Mouse (Mus musculus): ENCODE data around the gene Ldlrad3. TPM values are rescaled to one million over a fixed set of nuclear protein-coding genes. Genes with fewer than 3 reads are reported as not detected.

Gene Ldlrad3
- polyA plus RNA-seq, 2 experiments: 45.1 to 49.7 TPM

DNA sequence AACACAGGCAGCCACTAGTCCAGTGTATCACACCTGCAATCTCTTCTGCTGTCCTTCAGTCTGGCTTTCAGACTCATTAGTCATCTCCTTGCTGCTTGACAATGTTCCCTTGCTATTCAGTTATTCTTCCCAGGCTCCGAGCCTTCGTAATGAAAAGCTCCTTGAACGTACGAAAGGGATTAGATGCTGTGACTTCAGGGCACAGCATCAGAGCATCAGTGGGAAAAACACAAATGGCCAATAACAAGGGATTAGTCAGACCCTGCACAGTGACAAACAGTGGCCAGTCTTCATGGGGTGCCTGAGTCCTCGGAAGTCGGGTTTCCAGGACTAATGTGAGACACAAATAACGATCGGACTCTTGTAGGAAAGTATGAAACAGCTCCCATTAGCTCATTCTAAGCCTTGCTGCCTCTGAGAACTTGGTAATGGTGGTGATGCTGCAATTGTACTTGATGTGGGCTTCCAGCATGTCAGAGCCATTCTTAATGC lies 205.7 kb downstream of the Ldlrad3 start:
- no peak for DNase-seq (ENCODE audit: low spot score)
- Histone ChIP-seq H3K4me2 (replicated peaks; ENCODE audit: low read depth, low read length, severe bottlenecking) (no peak overlapping the region), H3K9ac (ENCODE audit: low read depth, low read length, severe bottlenecking) (no peak overlapping the region), H3K27me3 (ENCODE audit: control insufficient read depth, insufficient read depth, low read length) (no peaks in the 10 kb centered on the region), H3K36me3 (ENCODE audit: control insufficient read depth, insufficient read depth, low read length) (no peaks in the 10 kb centered on the region; the same call in 1 of the 2 replicates), H3K4me1 (ENCODE audit: control insufficient read depth, insufficient read depth, low read length) (peaks cover 36% of the 10 kb centered on the region), H3K9me3 (ENCODE audit: control insufficient read depth, low read length) (no peaks in the 10 kb centered on the region), H3K27ac (replicated peaks; ENCODE audit: low read depth, low read length) (no peak overlapping the region), H3K4me3 (replicated peaks; ENCODE audit: low read length) (no peak overlapping the region)
- ATAC-seq (ENCODE audit: low FRiP score, low read depth): no peak
- no peak for TF ChIP-seq POLR2A (IDR thresholded peaks at IDR 0.05; ENCODE audit: borderline replicate concordance, extremely low read depth, insufficient read depth, insufficient read length)
- 55% methylated on average over 8 of the region's 8 CpGs for WGBS

DNA sequence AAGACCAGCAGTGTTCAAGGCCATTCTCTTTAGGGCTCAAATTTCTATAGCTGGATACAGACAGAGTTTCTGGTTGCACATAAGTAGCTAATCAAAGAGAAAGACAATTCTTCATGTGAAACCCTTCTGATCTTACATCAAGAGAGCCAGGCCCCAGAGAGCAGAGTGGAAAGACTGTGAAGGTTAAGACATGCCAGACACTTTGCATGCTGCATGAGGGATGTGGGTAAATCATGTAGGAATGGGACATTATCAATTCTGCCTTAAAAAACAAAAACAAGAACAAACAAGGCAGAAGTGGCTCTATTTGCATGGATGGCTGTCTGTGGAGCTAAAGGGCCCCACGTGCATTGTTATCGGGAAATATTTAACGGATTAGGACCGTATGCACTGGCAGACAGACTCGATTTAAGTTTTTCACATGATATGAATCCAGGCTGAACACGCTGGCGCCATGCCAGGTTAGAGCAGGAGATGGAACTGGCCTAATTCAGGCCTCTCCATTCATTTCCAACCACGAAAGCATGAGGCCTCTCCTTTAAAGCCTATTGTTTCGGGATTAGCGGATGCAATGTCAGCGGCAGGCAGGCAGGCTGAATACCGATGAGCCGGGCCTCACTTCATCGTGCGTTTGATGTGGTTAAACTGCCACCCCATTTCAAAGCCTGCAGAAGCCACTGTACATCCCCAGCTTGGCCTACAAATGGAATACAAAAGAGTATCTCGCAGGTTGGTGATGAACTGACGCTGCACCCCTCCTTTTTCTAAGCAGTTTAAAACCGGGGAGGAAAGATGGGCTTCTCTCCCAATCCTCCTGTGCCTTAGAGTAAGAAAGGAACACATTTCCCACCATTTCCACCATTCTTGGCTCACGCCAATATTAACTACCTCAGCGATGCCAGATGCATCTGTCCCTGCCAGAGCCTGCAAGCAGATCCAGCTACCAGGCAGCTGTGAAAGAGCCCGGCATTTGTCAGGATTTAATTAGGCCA lies 207.4 kb downstream of the Ldlrad3 start:
- H3K9me3 ChIP-seq (ENCODE audit: control insufficient read depth, low read length): no peaks in the 10 kb centered on the region
- no peak overlapping the region for H3K9ac ChIP-seq (ENCODE audit: low read depth, low read length, severe bottlenecking)
- H3K27me3 ChIP-seq (ENCODE audit: control insufficient read depth, insufficient read depth, low read length): no peaks in the 10 kb centered on the region
- no peak overlapping the region for H3K4me2 ChIP-seq (replicated peaks; ENCODE audit: low read depth, low read length, severe bottlenecking)
- H3K27ac ChIP-seq (replicated peaks; ENCODE audit: low read depth, low read length): peak overlapping the region; percentile 67
- DNase-seq (ENCODE audit: low spot score): peak; percentile 80
- no peak overlapping the region for H3K4me3 ChIP-seq (replicated peaks; ENCODE audit: low read length)
- peaks cover 30% of the 10 kb centered on the region for H3K4me1 ChIP-seq (ENCODE audit: control insufficient read depth, insufficient read depth, low read length)
- no peaks in the 10 kb centered on the region; the same call in 1 of the 2 replicates for H3K36me3 ChIP-seq (ENCODE audit: control insufficient read depth, insufficient read depth, low read length)
- 15% methylated on average over 21 of the region's 21 CpGs for WGBS
- TF ChIP-seq POLR2A (IDR thresholded peaks at IDR 0.05; ENCODE audit: borderline replicate concordance, extremely low read depth, insufficient read depth, insufficient read length): no peak
- ATAC-seq (ENCODE audit: low FRiP score, low read depth): peak; percentile 35

DNA sequence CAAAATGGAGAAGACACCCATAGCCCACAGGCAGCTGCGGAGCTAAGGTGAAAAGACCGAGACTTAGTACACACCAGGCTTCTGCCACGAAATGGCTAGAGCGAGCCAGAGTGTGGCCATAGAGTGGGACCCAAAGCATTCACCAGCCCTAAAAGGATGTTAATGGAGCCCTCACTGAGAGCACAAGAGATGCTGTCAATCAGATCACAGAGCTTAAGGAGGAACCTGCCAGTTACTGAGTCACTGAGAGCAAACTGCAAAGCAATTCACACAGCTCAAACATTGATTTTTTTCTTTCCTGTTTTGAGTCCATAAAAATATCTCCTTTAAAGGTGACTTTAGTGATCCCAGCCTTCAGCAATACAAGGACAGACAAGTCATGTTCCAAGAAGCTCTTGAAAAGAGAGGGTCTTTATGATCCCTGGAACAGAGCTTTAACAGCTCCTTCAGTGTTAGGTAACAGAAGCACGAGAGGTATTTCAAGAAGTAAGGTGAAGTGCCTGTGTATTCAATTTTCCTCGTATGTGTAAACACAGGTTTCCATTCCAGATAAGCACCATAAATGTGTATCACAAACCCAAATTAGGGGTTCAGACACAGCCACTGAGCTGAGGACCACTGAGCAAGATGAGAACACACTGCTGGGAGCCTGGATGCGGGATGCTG lies 209.7 kb downstream of the Ldlrad3 start:
- no peak for TF ChIP-seq POLR2A (IDR thresholded peaks at IDR 0.05; ENCODE audit: borderline replicate concordance, extremely low read depth, insufficient read depth, insufficient read length)
- no peak overlapping the region for H3K4me2 ChIP-seq (replicated peaks; ENCODE audit: low read depth, low read length, severe bottlenecking)
- H3K9me3 ChIP-seq (ENCODE audit: control insufficient read depth, low read length): no peaks in the 10 kb centered on the region
- no peak overlapping the region for H3K27ac ChIP-seq (replicated peaks; ENCODE audit: low read depth, low read length)
- H3K27me3 ChIP-seq (ENCODE audit: control insufficient read depth, insufficient read depth, low read length): no peaks in the 10 kb centered on the region
- no peaks in the 10 kb centered on the region; the same call in 1 of the 2 replicates for H3K36me3 ChIP-seq (ENCODE audit: control insufficient read depth, insufficient read depth, low read length)
- ATAC-seq (ENCODE audit: low FRiP score, low read depth) (no peak), DNase-seq (ENCODE audit: low spot score) (no peak)
- WGBS: 83% methylated on average over 7 of the region's 7 CpGs
- no peak overlapping the region for H3K4me3 ChIP-seq (replicated peaks; ENCODE audit: low read length)
- no peak overlapping the region for H3K9ac ChIP-seq (ENCODE audit: low read depth, low read length, severe bottlenecking)
- H3K4me1 ChIP-seq (ENCODE audit: control insufficient read depth, insufficient read depth, low read length): peaks cover 13% of the 10 kb centered on the region; the same call in 1 of the 2 replicates

GRCm38 (mm10) chr2:101973810-101974209 lies 212.4 kb downstream of the Ldlrad3 start:
- ATAC-seq (ENCODE audit: low FRiP score, low read depth) (no peak), DNase-seq (ENCODE audit: low spot score) (no peak)
- Histone ChIP-seq H3K27ac (replicated peaks; ENCODE audit: low read depth, low read length) (no peak overlapping the region), H3K4me2 (replicated peaks; ENCODE audit: low read depth, low read length, severe bottlenecking) (no peak overlapping the region), H3K4me1 (ENCODE audit: control insufficient read depth, insufficient read depth, low read length) (peaks cover 5% of the 10 kb centered on the region; the same call in 1 of the 2 replicates), H3K9ac (ENCODE audit: low read depth, low read length, severe bottlenecking) (no peak overlapping the region), H3K4me3 (replicated peaks; ENCODE audit: low read length) (no peak overlapping the region), H3K27me3 (ENCODE audit: control insufficient read depth, insufficient read depth, low read length) (no peaks in the 10 kb centered on the region), H3K9me3 (ENCODE audit: control insufficient read depth, low read length) (no peaks in the 10 kb centered on the region), H3K36me3 (ENCODE audit: control insufficient read depth, insufficient read depth, low read length) (no peaks in the 10 kb centered on the region; the same call in 1 of the 2 replicates)
- WGBS: 94% methylated on average over 3 of the region's 3 CpGs
- no peak for TF ChIP-seq POLR2A (IDR thresholded peaks at IDR 0.05; ENCODE audit: borderline replicate concordance, extremely low read depth, insufficient read depth, insufficient read length)

- WGBS: 31% methylated on average over 4 of the region's 4 CpGs
- no peak for TF ChIP-seq POLR2A (IDR thresholded peaks at IDR 0.05; ENCODE audit: borderline replicate concordance, extremely low read depth, insufficient read depth, insufficient read length)
- Histone ChIP-seq H3K9ac (ENCODE audit: low read depth, low read length, severe bottlenecking) (no peak overlapping the region), H3K4me2 (replicated peaks; ENCODE audit: low read depth, low read length, severe bottlenecking) (no peak overlapping the region), H3K27me3 (ENCODE audit: control insufficient read depth, insufficient read depth, low read length) (no peaks in the 10 kb centered on the region), H3K27ac (replicated peaks; ENCODE audit: low read depth, low read length) (no peak overlapping the region), H3K4me1 (ENCODE audit: control insufficient read depth, insufficient read depth, low read length) (peaks cover 27% of the 10 kb centered on the region), H3K9me3 (ENCODE audit: control insufficient read depth, low read length) (no peaks in the 10 kb centered on the region), H3K36me3 (ENCODE audit: control insufficient read depth, insufficient read depth, low read length) (no peaks in the 10 kb centered on the region), H3K4me3 (replicated peaks; ENCODE audit: low read length) (no peak overlapping the region)
- DNase-seq (ENCODE audit: low spot score) (no peak), ATAC-seq (ENCODE audit: low FRiP score, low read depth) (no peak)
Measured at GRCm38 (mm10) chr2:101967601-101968000, 218.6 kb downstream of the Ldlrad3 start.
